Mouse (Mus musculus): ENCODE data around the gene Sync. TPM values are rescaled to one million over a fixed set of nuclear protein-coding genes. Genes with fewer than 3 reads are reported as not detected.

Gene Sync
- 7.9 and 11.7 TPM in 2 replicates for polyA plus RNA-seq (2014; fragmentation: Nextera tagmentation; extraction: Ambion mirVana)

DNA sequence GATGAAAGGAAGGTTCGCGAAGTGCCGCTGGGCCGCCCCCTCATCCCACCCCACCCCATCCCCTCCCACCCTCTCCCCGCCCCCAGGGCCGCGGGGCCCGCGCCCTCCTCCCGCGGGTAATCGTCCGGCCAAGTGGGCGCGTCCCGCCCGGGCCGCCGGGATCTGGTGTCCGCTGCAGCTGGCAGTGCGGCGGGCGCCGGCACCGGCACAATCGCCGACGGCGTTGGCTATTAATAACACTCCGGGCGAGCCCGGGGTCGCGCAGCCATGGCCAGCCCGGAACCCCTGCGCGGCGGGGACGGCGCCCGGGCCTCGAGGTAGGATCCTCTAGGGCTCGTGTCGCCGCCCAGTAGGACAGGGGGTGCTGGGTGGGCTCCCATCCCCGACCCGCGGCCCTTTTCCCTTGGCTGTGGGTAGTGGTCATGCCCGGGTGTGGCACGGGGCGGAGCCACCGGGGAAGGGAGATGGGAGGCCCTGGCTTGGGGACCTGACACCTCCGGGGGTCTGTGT, at the start of gene Sync:
Gene Sync, plus strand, starts transcription at position 146 of the 510 bp plus-strand sequence.
- WGBS = 0% methylated on average over 11 of the region's 53 CpGs
- H3K27ac ChIP-seq (replicated peaks; ENCODE audit: low read depth, low read length) = peak within 1 kb of the TSS; percentile 72
- DNase-seq (ENCODE audit: low spot score) (peak; percentile 40), ATAC-seq (ENCODE audit: low read depth) (peak; percentile 35)
- H3K9me3 ChIP-seq (ENCODE audit: control insufficient read depth, low read length) = no peaks in the 10 kb centered on the region
- H3K27me3 ChIP-seq (replicated peaks; ENCODE audit: control insufficient read depth, insufficient read depth, low read length) = peaks cover 17% of the 10 kb centered on the region; the same call in 1 of the 2 replicates
- H3K36me3 ChIP-seq (ENCODE audit: control insufficient read depth, insufficient read depth, low read length) = no peaks in the 10 kb centered on the region
- H3K9ac ChIP-seq (ENCODE audit: low read depth, low read length) = peak within 1 kb of the TSS; percentile 69
- peaks cover 10% of the 10 kb centered on the region; the same call in 1 of the 2 replicates for H3K4me1 ChIP-seq (ENCODE audit: control insufficient read depth, insufficient read depth, low read length)
- H3K4me3 ChIP-seq (ENCODE audit: low read depth, low read length) = peak within 1 kb of the TSS; percentile 53
- peak within 1 kb of the TSS; percentile 99 for H3K4me2 ChIP-seq (ENCODE audit: low read depth, low read length)

DNA sequence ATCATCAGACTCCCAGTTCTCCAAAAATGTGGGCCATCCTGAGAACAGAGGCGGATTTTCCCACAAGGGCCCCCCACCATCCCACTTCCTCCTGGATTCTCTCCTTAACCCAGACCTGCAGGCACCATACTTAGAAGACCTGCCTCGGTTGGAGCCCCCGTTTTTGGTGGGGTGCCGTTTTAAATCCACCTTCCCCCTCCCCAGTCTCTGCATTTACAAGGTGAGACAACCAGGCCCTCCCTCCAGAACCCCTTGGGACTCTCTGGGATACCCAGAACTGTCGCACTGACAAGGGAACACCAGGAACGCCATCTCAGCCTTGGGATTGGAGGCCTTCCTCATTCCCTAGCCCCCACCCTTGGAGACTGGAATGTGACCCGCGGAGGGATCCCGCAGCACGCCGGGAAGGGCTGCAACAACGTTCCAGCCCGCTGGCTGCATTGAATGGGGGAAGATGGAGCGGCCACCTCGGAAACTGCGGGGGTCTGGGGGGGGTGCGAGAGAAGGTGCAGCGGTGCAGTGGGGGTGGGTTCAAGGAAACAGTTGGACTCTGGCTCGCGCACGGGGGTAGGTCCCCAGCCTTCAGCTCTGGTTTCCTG, 49.5 kb upstream of the Sync start:
- no peak overlapping the region for H3K27ac ChIP-seq (replicated peaks; ENCODE audit: low read depth, low read length)

DNA sequence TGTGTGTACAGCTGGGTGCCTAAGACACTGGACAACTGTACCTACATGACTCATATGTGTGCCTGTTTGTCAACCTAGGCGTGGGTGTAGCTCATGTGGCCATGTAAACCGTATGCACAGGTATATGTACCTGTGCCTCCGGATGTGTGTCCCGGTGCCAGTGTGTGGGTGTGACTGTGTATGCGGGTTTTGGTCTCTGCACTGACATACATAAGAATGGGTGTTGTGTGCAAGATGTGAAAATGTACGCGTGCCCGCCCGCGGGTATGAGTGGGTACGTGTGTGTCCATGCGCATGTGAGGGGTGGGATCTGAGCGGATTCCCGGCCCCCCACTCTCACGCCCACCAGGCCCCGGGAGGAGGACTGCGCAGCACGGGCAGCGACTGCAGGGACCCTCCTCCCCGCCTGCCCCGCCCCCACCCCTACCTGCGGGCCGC, 48.8 kb upstream of the Sync start:
- Histone ChIP-seq H3K9me3 (ENCODE audit: control insufficient read depth, low read length) (no peaks in the 10 kb centered on the region), H3K4me1 (ENCODE audit: control insufficient read depth, insufficient read depth, low read length) (peaks cover 23% of the 10 kb centered on the region), H3K27me3 (replicated peaks; ENCODE audit: control insufficient read depth, insufficient read depth, low read length) (no peaks in the 10 kb centered on the region), H3K9ac (ENCODE audit: low read depth, low read length) (peak overlapping the region; percentile 73), H3K36me3 (ENCODE audit: control insufficient read depth, insufficient read depth, low read length) (no peaks in the 10 kb centered on the region), H3K27ac (replicated peaks; ENCODE audit: low read depth, low read length) (no peak overlapping the region), H3K4me2 (ENCODE audit: low read depth, low read length) (peak overlapping the region; percentile 97), H3K4me3 (ENCODE audit: low read depth, low read length) (peak overlapping the region; percentile 76)
- DNase-seq (ENCODE audit: low spot score) (no peak), ATAC-seq (ENCODE audit: low read depth) (peak; percentile 39)
- WGBS = under 1% methylated on average over 10 of the region's 23 CpGs

More for the DNA sequence above, 49.5 kb upstream of the Sync start:
- Histone ChIP-seq H3K36me3 (ENCODE audit: control insufficient read depth, insufficient read depth, low read length) (no peaks in the 10 kb centered on the region), H3K4me3 (ENCODE audit: low read depth, low read length) (peak overlapping the region; percentile 76), H3K9me3 (ENCODE audit: control insufficient read depth, low read length) (no peaks in the 10 kb centered on the region), H3K9ac (ENCODE audit: low read depth, low read length) (peak overlapping the region; percentile 73), H3K27me3 (replicated peaks; ENCODE audit: control insufficient read depth, insufficient read depth, low read length) (no peaks in the 10 kb centered on the region), H3K4me1 (ENCODE audit: control insufficient read depth, insufficient read depth, low read length) (peaks cover 21% of the 10 kb centered on the region), H3K4me2 (ENCODE audit: low read depth, low read length) (peak overlapping the region; percentile 97)
- ATAC-seq (ENCODE audit: low read depth) (no peak), DNase-seq (ENCODE audit: low spot score) (peak; percentile 70)
- 5% methylated on average over 21 of the region's 21 CpGs for WGBS

DNA sequence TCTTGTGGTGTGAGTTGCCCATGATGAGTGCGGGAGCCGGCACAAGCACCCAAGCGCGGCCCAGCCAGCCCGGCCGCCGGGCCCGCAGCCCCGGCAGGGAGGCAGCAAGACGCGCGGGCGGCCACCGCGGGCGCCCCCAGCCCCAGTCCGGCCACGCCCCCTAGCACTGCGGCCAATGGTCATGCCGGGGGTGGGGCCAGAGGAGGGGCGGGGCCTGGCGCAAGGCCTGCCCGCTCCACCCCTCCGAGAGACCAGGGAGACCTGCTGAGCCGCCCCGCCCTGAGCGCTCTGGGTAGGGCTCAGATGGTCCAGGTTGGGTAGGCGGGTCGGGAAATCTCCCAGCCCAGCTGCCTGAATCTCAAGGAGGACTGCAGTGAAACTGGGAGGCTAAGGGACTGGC, 48.3 kb upstream of the Sync start:
- H3K9ac ChIP-seq (ENCODE audit: low read depth, low read length) = peak overlapping the region; percentile 73
- peak overlapping the region; percentile 97 for H3K4me2 ChIP-seq (ENCODE audit: low read depth, low read length)
- H3K9me3 ChIP-seq (ENCODE audit: control insufficient read depth, low read length) = no peaks in the 10 kb centered on the region
- H3K4me1 ChIP-seq (ENCODE audit: control insufficient read depth, insufficient read depth, low read length) = peaks cover 23% of the 10 kb centered on the region
- no peaks in the 10 kb centered on the region for H3K27me3 ChIP-seq (replicated peaks; ENCODE audit: control insufficient read depth, insufficient read depth, low read length)
- peak overlapping the region; percentile 76 for H3K4me3 ChIP-seq (ENCODE audit: low read depth, low read length)
- 0% methylated on average over 3 of the region's 29 CpGs for WGBS
- DNase-seq (ENCODE audit: low spot score) (peak; percentile 93), ATAC-seq (ENCODE audit: low read depth) (peak; percentile 84)
- H3K36me3 ChIP-seq (ENCODE audit: control insufficient read depth, insufficient read depth, low read length) = no peaks in the 10 kb centered on the region
- H3K27ac ChIP-seq (replicated peaks; ENCODE audit: low read depth, low read length) = no peak overlapping the region

DNA sequence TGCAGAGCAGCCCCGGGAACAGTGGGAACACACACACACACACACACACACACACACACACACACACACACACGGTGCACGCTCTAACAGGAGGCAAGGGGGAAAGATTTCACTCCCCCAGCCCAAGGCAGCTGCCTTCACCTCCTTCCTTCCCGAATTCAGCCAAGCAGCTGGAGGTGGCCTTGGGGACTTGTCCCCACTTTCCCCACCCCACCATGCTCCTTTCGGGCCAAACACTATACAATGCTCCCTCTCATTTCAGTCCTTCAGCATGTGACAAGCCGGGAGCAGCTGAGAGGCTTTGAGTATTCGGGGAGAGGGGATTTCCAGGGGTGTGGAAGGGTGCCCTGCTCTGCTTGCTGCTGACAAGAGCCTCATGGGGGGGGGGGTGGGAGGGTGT, 45.5 kb upstream of the Sync start:
- Histone ChIP-seq H3K9me3 (ENCODE audit: control insufficient read depth, low read length) (no peaks in the 10 kb centered on the region), H3K4me2 (ENCODE audit: low read depth, low read length) (no peak overlapping the region), H3K27ac (replicated peaks; ENCODE audit: low read depth, low read length) (peak overlapping the region; percentile 41; the same call in 1 of the 2 replicates), H3K9ac (ENCODE audit: low read depth, low read length) (peak overlapping the region; percentile 25; the same call in 1 of the 2 replicates), H3K4me3 (ENCODE audit: low read depth, low read length) (no peak overlapping the region), H3K36me3 (ENCODE audit: control insufficient read depth, insufficient read depth, low read length) (no peaks in the 10 kb centered on the region), H3K4me1 (ENCODE audit: control insufficient read depth, insufficient read depth, low read length) (peaks cover 23% of the 10 kb centered on the region), H3K27me3 (replicated peaks; ENCODE audit: control insufficient read depth, insufficient read depth, low read length) (peaks cover 8% of the 10 kb centered on the region; the same call in 1 of the 2 replicates)
- DNase-seq (ENCODE audit: low spot score) (peak; percentile 72), ATAC-seq (ENCODE audit: low read depth) (peak; percentile 21; the same call in 1 of the 2 replicates)
- WGBS = 7% methylated on average over 4 of the region's 7 CpGs

DNA sequence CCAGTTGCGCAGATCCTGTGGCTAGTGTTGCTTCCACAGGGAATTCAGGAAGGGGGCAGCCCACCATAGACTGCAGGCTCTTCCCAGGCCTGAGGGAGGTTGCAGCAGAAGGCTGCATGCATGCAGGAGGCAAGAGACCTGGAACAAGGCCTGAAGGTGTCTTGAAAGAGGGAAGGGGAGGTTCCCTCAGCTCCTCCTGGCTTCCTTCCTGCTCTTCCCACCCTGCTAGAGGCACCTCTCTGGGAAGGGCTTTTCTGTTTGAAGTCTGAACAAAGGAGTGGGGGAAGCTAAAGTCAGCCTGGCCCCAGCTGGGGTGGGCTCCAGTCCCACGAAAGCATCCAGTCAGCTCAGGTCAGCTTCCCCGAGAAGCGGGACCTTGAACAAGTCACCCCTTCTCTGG, 45.1 kb upstream of the Sync start:
- peaks cover 12% of the 10 kb centered on the region; the same call in 1 of the 2 replicates for H3K27me3 ChIP-seq (replicated peaks; ENCODE audit: control insufficient read depth, insufficient read depth, low read length)
- no peak for ATAC-seq (ENCODE audit: low read depth)
- no peak overlapping the region for H3K4me2 ChIP-seq (ENCODE audit: low read depth, low read length)
- H3K9me3 ChIP-seq (ENCODE audit: control insufficient read depth, low read length) = no peaks in the 10 kb centered on the region
- H3K4me1 ChIP-seq (ENCODE audit: control insufficient read depth, insufficient read depth, low read length) = peaks cover 23% of the 10 kb centered on the region
- H3K27ac ChIP-seq (replicated peaks; ENCODE audit: low read depth, low read length) = peak overlapping the region; percentile 41
- H3K4me3 ChIP-seq (ENCODE audit: low read depth, low read length) = no peak overlapping the region
- 0 out of 2 replicates have a peak overlapping the region, but pooled peaks have one; percentile 25 for H3K9ac ChIP-seq (ENCODE audit: low read depth, low read length)
- DNase-seq (ENCODE audit: low spot score) = peak; percentile 50
- WGBS = 30% methylated on average over 4 of the region's 4 CpGs
- no peaks in the 10 kb centered on the region for H3K36me3 ChIP-seq (ENCODE audit: control insufficient read depth, insufficient read depth, low read length)

DNA sequence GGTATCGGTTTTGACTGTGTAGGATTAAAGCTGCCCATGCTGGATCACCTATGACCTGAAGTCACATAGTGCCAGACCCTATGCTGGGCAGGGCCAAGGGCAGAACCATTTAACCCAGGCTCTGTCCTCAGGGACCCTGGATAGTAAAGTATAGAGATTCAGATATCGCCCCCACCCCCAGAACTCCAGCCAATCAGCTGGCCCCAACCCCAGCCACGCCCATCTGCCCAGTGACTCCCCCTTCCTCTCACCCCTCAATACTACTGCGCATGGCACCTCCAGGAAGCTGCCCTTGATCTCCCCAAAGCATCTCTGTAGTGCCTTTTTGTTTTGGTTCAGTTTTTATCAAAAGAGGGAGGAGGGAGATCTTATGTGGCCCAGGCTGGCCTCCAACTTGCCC, 44.7 kb upstream of the Sync start:
- H3K4me1 ChIP-seq (ENCODE audit: control insufficient read depth, insufficient read depth, low read length) = peaks cover 22% of the 10 kb centered on the region
- no peak overlapping the region for H3K4me2 ChIP-seq (ENCODE audit: low read depth, low read length)
- no peaks in the 10 kb centered on the region for H3K9me3 ChIP-seq (ENCODE audit: control insufficient read depth, low read length)
- no peak for DNase-seq (ENCODE audit: low spot score)
- H3K36me3 ChIP-seq (ENCODE audit: control insufficient read depth, insufficient read depth, low read length) = no peaks in the 10 kb centered on the region
- H3K27ac ChIP-seq (replicated peaks; ENCODE audit: low read depth, low read length) = peak overlapping the region; percentile 41
- WGBS = 32% methylated on average over 4 of the region's 4 CpGs
- H3K27me3 ChIP-seq (replicated peaks; ENCODE audit: control insufficient read depth, insufficient read depth, low read length) = peaks cover 17% of the 10 kb centered on the region; the same call in 1 of the 2 replicates
- no peak for ATAC-seq (ENCODE audit: low read depth)
- H3K4me3 ChIP-seq (ENCODE audit: low read depth, low read length) = no peak overlapping the region
- 0 out of 2 replicates have a peak overlapping the region, but pooled peaks have one; percentile 25 for H3K9ac ChIP-seq (ENCODE audit: low read depth, low read length)

DNA sequence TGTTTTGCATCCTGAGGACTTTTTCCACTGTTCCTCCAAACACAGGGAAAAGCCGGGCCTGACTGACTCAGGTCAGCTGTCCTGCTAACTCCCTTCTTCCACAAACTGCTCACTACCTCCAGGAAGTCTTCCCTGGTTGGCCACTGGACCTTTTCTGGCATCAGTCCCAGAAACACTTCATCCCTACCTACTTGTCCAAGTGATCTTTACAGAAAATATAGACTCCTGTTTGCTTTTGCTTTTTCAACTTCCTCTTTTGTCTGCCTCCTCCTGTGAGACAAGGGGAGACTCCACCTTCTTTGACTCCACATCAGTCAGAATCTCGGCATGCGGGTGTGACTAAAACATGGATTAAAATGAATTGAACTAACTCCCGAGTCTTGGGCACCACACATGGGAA, 42.6 kb upstream of the Sync start:
- Histone ChIP-seq H3K36me3 (ENCODE audit: control insufficient read depth, insufficient read depth, low read length) (no peaks in the 10 kb centered on the region), H3K4me1 (ENCODE audit: control insufficient read depth, insufficient read depth, low read length) (peaks cover 23% of the 10 kb centered on the region), H3K4me2 (ENCODE audit: low read depth, low read length) (no peak overlapping the region), H3K27me3 (replicated peaks; ENCODE audit: control insufficient read depth, insufficient read depth, low read length) (peaks cover 33% of the 10 kb centered on the region), H3K4me3 (ENCODE audit: low read depth, low read length) (no peak overlapping the region), H3K27ac (replicated peaks; ENCODE audit: low read depth, low read length) (no peak overlapping the region), H3K9ac (ENCODE audit: low read depth, low read length) (no peak overlapping the region), H3K9me3 (ENCODE audit: control insufficient read depth, low read length) (no peaks in the 10 kb centered on the region)
- WGBS = 61% methylated on average over 4 of the region's 4 CpGs
- ATAC-seq (ENCODE audit: low read depth) (no peak), DNase-seq (ENCODE audit: low spot score) (no peak)

Measured in embryonic facial prominence, embryonic 14.5 days (tissue).